Comparison of ENCODE assay signal across 8 mouse cellular contexts in the genomic region with DNA sequence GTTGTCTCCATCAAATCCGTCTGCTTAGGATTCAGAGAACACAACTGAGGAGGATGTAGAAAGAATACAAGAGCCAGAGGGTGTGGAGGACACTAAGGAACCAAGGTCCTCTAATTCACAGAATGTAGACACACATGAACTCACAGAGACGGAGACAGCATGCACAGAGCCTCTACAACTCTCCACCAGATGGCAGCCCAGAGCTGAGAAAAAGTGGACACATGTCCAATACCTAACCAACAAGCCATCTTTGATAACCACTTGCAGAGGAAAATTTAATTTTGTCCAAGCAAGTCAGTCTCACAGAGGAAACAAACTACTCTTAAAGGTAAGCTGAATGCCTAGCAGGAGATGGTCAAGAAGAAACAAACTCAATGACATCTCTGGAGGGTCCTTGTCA. TPM values are rescaled to one million over a fixed set of nuclear protein-coding genes. Genes with fewer than 3 reads are reported as not detected.
DNase-seq lines count a peak whose midpoint lies in the region; ATAC-seq and TF ChIP-seq lines count a peak whose summit lies in the region.

No protein-coding gene starts in this region.

- no peaks in the 10 kb centered on the region for H3K27me3 ChIP-seq in forebrain, postnatal 0 days (ENCODE audit: insufficient read depth, low read length)
- H3K27me3 ChIP-seq in forebrain, embryonic 12.5 days, result no peaks in the 10 kb centered on the region
- no peaks in the 10 kb centered on the region for H3K27me3 ChIP-seq in ES-Bruce4 (ENCODE audit: control insufficient read depth, insufficient read depth, low read length, poor library complexity, severe bottlenecking)

- ATAC-seq in forebrain, postnatal 0 days, result no peak
- no peak for ATAC-seq in forebrain, embryonic 12.5 days (ENCODE audit: low FRiP score)

- H3K4me1 ChIP-seq in forebrain, postnatal 0 days (ENCODE audit: insufficient read depth), result no peaks in the 10 kb centered on the region
- no peaks in the 10 kb centered on the region for H3K4me1 ChIP-seq in forebrain, embryonic 12.5 days
- no peaks in the 10 kb centered on the region for H3K4me1 ChIP-seq in ES-Bruce4 (ENCODE audit: control insufficient read depth, insufficient read depth, low read length)

- WGBS in forebrain, postnatal 0 days, result 16% methylated on average over 2 of the region's 2 CpGs
- WGBS in forebrain, embryonic 12.5 days, result 11% methylated on average over 2 of the region's 2 CpGs

- no peak overlapping the region for H3K27ac ChIP-seq in forebrain, postnatal 0 days (ENCODE audit: low read depth, low read length)
- H3K27ac ChIP-seq in forebrain, embryonic 12.5 days, result no peak overlapping the region
- H3K27ac ChIP-seq in ES-Bruce4 (ENCODE audit: insufficient read depth, low read length), result no peak overlapping the region

- H3K9me3 ChIP-seq in forebrain, postnatal 0 days (ENCODE audit: low read length), result no peaks in the 10 kb centered on the region
- no peaks in the 10 kb centered on the region for H3K9me3 ChIP-seq in forebrain, embryonic 12.5 days
- no peaks in the 10 kb centered on the region; the same call in 1 of the 2 replicates for H3K9me3 ChIP-seq in ES-Bruce4 (replicated peaks; ENCODE audit: control insufficient read depth, insufficient read depth, low read length, poor library complexity, severe bottlenecking)

- intact Hi-C loops in heart, postnatal 10 days (cut with DNase I), result loop anchor here (1.0 to 2.0 kb wide), 3 partner anchors 36 to 371 kb away; no protein-coding TSS in a partner anchor

- no peak for TF ChIP-seq POLR2A in ES-Bruce4 (IDR thresholded peaks at IDR 0.05; ENCODE audit: insufficient read depth, low read length)

- DNase-seq in forebrain, postnatal 0 days, result peak; percentile 78
- DNase-seq in cerebellum, adult 18-20 months, result peak; percentile 33 to 49
- peak; percentile 67 to 79 for DNase-seq in heart, postnatal 10 days
- DNase-seq in layer of hippocampus, postnatal 25 days (ENCODE audit: extremely low spot score in 1 of 2, low spot score in 1 of 2), result peak; percentile 23 to 79
- peak; percentile 64 for DNase-seq in mesoderm, embryonic 11.5 days (ENCODE audit: low read depth, low spot score)
- peak; percentile 33 for DNase-seq in yolk sac, embryonic 10.5 days (ENCODE audit: low spot score)

- peak; percentile 80 for TF ChIP-seq CTCF in forebrain, postnatal 0 days (IDR thresholded peaks at IDR 0.05; ENCODE audit: low read depth)
- TF ChIP-seq CTCF in ES-Bruce4 (IDR thresholded peaks at IDR 0.05; ENCODE audit: low read depth, low read length), result peak; percentile 54

- H3K4me2 ChIP-seq in forebrain, postnatal 0 days (ENCODE audit: low read depth), result no peak overlapping the region
- H3K4me2 ChIP-seq in forebrain, embryonic 12.5 days, result no peak overlapping the region

- no peak for TF ChIP-seq EP300 in ES-Bruce4 (IDR thresholded peaks at IDR 0.05; ENCODE audit: insufficient read depth, low read depth, low read length)

- no peak overlapping the region for H3K4me3 ChIP-seq in forebrain, postnatal 0 days (ENCODE audit: low read depth, low read length)
- no peak overlapping the region for H3K4me3 ChIP-seq in forebrain, embryonic 12.5 days (replicated peaks)
- H3K4me3 ChIP-seq in ES-Bruce4 (ENCODE audit: low read depth, low read length), result no peak overlapping the region

- H3K36me3 ChIP-seq in forebrain, postnatal 0 days (ENCODE audit: insufficient read depth), result no peaks in the 10 kb centered on the region
- H3K36me3 ChIP-seq in forebrain, embryonic 12.5 days (replicated peaks), result no peaks in the 10 kb centered on the region
- H3K36me3 ChIP-seq in ES-Bruce4 (ENCODE audit: control insufficient read depth, insufficient read depth, low read length, poor library complexity, severe bottlenecking), result no peaks in the 10 kb centered on the region

- H3K9ac ChIP-seq in forebrain, postnatal 0 days, result no peak overlapping the region
- no peak overlapping the region for H3K9ac ChIP-seq in forebrain, embryonic 12.5 days
- no peak overlapping the region for H3K9ac ChIP-seq in ES-Bruce4 (ENCODE audit: low read depth, poor library complexity, severe bottlenecking)

RNA-seq across cellular contexts. Expression of gene Ces1a, which starts 11.2 kb away (rescaled TPM):
- total RNA-seq in forebrain, postnatal 0 days (2014; rRNA removed), result not detected in 2 replicates
- polyA plus RNA-seq in forebrain, postnatal 0 days (2015; fragmentation: Nextera tagmentation; extraction: Ambion mirVana), result not detected in 2 replicates
- polyA plus RNA-seq in forebrain, embryonic 12.5 days (2016; fragmentation: Nextera tagmentation; extraction: Ambion mirVana), result not detected in 2 replicates
- not detected in 2 replicates for polyA plus RNA-seq in ES-Bruce4 (2011; ENCODE audit: insufficient read depth, insufficient read length, low read depth, missing spikeins)
- not detected for total RNA-seq in heart, postnatal 10 days (2021)
- total RNA-seq in layer of hippocampus, postnatal 25 days (2021), result not detected

RNA-seq across cellular contexts. Expression of gene Ces1b, which starts 20.6 kb away (rescaled TPM):
- not detected in 2 replicates for total RNA-seq in forebrain, postnatal 0 days (2014; rRNA removed)
- polyA plus RNA-seq in forebrain, postnatal 0 days (2015; fragmentation: Nextera tagmentation; extraction: Ambion mirVana), result not detected in 2 replicates
- polyA plus RNA-seq in forebrain, embryonic 12.5 days (2016; fragmentation: Nextera tagmentation; extraction: Ambion mirVana), result not detected in 2 replicates
- polyA plus RNA-seq in ES-Bruce4 (2011; ENCODE audit: insufficient read depth, insufficient read length, low read depth, missing spikeins), result not detected in 2 replicates
- not detected for total RNA-seq in heart, postnatal 10 days (2021)
- total RNA-seq in layer of hippocampus, postnatal 25 days (2021), result not detected
